Mouse (Mus musculus): ENCODE results near the gene Phf20. TPM values are rescaled to one million over a fixed set of nuclear protein-coding genes. Genes with fewer than 3 reads are reported as not detected.

The Phf20 gene
- polyA plus RNA-seq, 1 experiment from 2014 or later, result 63.8 TPM

DNA sequence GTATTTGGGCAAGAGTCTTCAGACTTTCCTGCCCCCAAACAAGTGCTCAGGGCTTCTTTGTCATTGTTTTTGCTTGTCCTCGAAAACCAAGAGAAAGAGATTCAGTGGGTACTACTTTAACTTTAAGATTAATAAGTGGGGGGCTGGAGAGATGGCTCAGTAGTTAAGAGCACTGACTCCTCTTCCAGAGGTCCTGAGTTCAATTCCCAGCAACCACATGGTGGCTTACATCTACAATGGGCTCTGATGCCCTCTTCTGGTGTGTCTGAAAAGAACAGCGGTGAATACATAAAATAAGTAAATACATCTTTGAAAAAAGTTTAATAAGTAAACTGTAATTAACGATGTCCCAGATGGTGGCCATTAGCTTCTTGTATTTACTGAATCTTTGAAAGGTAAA is 116.9 kb downstream of the Phf20 start:
- no peaks in the 10 kb centered on the region for H3K27me3 ChIP-seq (ENCODE audit: insufficient read depth, low read length)
- no peaks in the 10 kb centered on the region for H3K36me3 ChIP-seq (ENCODE audit: insufficient read depth, low read length)
- ATAC-seq (replicated peaks; ENCODE audit: low FRiP score, low read depth) (no peak), DNase-seq (ENCODE audit: low spot score) (no peak)
- peak overlapping the region; percentile 75 for H3K4me2 ChIP-seq (ENCODE audit: low read length)
- WGBS, result 49% methylated on average over 3 of the region's 3 CpGs
- TF ChIP-seq CTCF (IDR thresholded peaks at IDR 0.05; ENCODE audit: low read depth), result peak; percentile 38; the same call in 1 of the 2 replicates
- H3K9ac ChIP-seq (ENCODE audit: low read depth, low read length), result no peak overlapping the region; the same call in 1 of the 2 replicates
- peak overlapping the region; percentile 81 for H3K4me3 ChIP-seq (replicated peaks; ENCODE audit: low read depth, low read length)
- no peaks in the 10 kb centered on the region for H3K4me1 ChIP-seq (replicated peaks; ENCODE audit: insufficient read depth, low read length)
- H3K27ac ChIP-seq, result peak overlapping the region; percentile 99; the same call in 1 of the 2 replicates
- no peaks in the 10 kb centered on the region for H3K9me3 ChIP-seq (replicated peaks; ENCODE audit: low read length)

DNA sequence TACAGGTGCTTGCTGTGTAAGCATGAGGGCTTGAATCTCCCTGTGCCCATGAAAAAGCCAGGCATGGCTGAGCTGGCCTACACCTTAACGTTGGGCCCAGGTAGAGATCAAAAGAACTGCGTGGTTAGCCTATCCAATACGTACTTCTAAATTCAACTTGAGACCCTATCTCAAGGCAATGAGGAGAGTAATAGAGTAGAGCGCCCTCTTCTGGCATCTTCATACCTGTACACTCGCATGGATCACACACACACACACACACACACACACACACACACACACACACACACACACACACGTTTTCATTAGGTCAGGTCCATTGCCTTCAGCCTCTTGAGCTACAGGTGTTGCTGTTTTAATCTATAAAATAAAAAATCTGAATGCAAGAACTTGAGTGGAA is 118.5 kb downstream of the Phf20 start:
- H3K27ac ChIP-seq, result no peak overlapping the region
- H3K27me3 ChIP-seq (ENCODE audit: insufficient read depth, low read length), result no peaks in the 10 kb centered on the region
- no peak overlapping the region for H3K9ac ChIP-seq (ENCODE audit: low read depth, low read length)
- DNase-seq (ENCODE audit: low spot score) (no peak), ATAC-seq (replicated peaks; ENCODE audit: low FRiP score, low read depth) (no peak)
- H3K9me3 ChIP-seq (replicated peaks; ENCODE audit: low read length), result no peaks in the 10 kb centered on the region
- H3K4me2 ChIP-seq (ENCODE audit: low read length), result no peak overlapping the region
- no peak for TF ChIP-seq CTCF (IDR thresholded peaks at IDR 0.05; ENCODE audit: low read depth)
- WGBS, result 94% methylated on average over 6 of the region's 6 CpGs
- H3K36me3 ChIP-seq (ENCODE audit: insufficient read depth, low read length), result no peaks in the 10 kb centered on the region
- no peaks in the 10 kb centered on the region for H3K4me1 ChIP-seq (replicated peaks; ENCODE audit: insufficient read depth, low read length)
- H3K4me3 ChIP-seq (replicated peaks; ENCODE audit: low read depth, low read length), result no peak overlapping the region

DNA sequence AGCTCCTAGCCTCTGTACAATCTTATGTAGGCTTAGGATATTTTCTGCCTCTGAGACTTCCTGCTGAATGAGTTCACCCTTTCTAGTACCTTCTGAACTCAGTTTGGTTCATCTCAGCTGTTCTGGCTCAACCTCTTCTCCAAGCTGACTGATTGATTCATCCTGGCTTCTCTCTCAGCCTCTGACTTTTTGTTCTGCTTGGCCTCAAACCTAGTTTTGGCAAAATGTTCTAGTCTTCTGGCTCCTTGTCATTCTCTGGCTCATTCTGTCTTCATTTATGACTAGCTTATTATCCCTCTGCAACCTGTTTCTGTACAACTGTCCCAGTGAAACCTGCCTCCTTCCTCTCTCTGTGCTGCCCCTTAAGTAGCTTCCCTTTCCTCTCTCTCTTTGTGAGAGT is 122.2 kb downstream of the Phf20 start:
- Histone ChIP-seq H3K36me3 (ENCODE audit: insufficient read depth, low read length) (no peaks in the 10 kb centered on the region), H3K4me2 (ENCODE audit: low read length) (no peak overlapping the region), H3K27ac (no peak overlapping the region), H3K27me3 (ENCODE audit: insufficient read depth, low read length) (no peaks in the 10 kb centered on the region), H3K4me3 (replicated peaks; ENCODE audit: low read depth, low read length) (no peak overlapping the region), H3K9ac (ENCODE audit: low read depth, low read length) (no peak overlapping the region), H3K9me3 (replicated peaks; ENCODE audit: low read length) (no peaks in the 10 kb centered on the region), H3K4me1 (replicated peaks; ENCODE audit: insufficient read depth, low read length) (no peaks in the 10 kb centered on the region)
- ATAC-seq (replicated peaks; ENCODE audit: low FRiP score, low read depth) (no peak), DNase-seq (ENCODE audit: low spot score) (no peak)
- no peak for TF ChIP-seq CTCF (IDR thresholded peaks at IDR 0.05; ENCODE audit: low read depth)

DNA sequence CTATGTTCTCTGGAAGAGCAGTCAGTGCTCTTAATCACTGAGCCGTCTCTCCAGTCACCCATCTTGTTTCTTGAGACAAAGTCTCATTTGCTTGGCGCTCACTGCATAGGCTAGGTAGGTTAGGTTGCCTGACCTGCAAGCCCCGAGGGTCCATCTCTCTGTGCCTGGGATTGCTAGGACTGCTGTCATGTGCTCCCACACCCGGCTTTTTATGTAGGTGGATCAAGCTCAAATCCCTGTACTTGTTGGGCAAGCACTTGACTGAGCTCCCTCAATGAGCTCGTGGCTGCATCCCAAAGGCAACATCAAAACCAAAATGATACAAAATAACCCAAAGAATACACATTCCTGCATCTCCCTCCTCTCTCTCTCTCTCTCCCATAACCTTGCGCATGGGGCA is 125.3 kb downstream of the Phf20 start:
- ATAC-seq (replicated peaks; ENCODE audit: low FRiP score, low read depth) (no peak), DNase-seq (ENCODE audit: low spot score) (no peak)
- TF ChIP-seq CTCF (IDR thresholded peaks at IDR 0.05; ENCODE audit: low read depth), result no peak
- Histone ChIP-seq H3K9ac (ENCODE audit: low read depth, low read length) (no peak overlapping the region), H3K27ac (no peak overlapping the region), H3K4me2 (ENCODE audit: low read length) (no peak overlapping the region), H3K9me3 (replicated peaks; ENCODE audit: low read length) (no peaks in the 10 kb centered on the region), H3K4me3 (replicated peaks; ENCODE audit: low read depth, low read length) (no peak overlapping the region), H3K4me1 (replicated peaks; ENCODE audit: insufficient read depth, low read length) (peaks cover 8% of the 10 kb centered on the region; the same call in 1 of the 2 replicates), H3K36me3 (ENCODE audit: insufficient read depth, low read length) (no peaks in the 10 kb centered on the region), H3K27me3 (ENCODE audit: insufficient read depth, low read length) (no peaks in the 10 kb centered on the region)
- 91% methylated on average over 6 of the region's 6 CpGs for WGBS

DNA sequence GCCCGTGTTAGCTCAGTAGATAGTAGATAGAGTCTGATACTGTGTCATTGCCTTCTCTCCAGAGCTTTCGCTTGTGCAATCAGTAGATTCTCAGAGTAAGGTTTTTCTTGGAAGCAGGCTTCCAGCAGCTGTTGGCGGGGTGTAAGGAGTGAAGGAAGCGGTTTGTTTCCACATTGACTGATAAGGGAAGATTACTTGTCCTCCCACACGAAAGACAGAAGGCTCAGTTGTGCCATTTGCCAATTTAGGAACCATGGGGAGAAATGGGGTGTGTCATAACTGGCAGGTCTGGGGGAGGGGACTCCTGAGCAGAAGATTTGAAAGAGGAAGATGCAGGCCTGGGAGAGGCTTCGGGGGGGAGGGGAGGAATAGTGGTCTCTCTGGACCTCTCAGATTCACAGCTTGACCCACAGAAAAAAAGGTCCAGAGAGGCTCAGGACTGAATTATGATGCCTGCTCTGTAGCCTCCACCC is 127.9 kb downstream of the Phf20 start:
- peak overlapping the region; percentile 21; the same call in 1 of the 2 replicates for H3K4me2 ChIP-seq (ENCODE audit: low read length)
- peak; percentile 21; the same call in 1 of the 2 replicates for ATAC-seq (replicated peaks; ENCODE audit: low FRiP score, low read depth)

DNA sequence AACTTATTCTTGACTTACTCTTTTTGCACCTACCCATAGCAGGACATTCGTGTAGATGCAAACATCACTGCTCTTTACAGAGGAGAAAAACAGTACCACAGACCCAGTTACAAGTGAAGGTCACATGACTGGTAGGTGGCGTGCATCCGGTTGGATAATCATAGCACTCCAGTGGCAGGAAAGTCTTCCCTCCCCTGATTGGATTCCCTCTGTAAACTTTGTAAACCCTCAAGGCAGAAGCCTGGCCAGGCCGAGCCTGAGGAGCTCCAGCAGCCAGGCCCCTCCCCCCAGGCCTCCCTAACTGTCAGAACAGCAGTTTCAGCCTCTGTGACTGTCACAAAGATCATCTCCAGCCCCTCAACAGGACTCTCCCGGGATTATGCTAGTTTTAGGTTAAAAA is 128.4 kb downstream of the Phf20 start:
- TF ChIP-seq CTCF (IDR thresholded peaks at IDR 0.05; ENCODE audit: low read depth), result no peak
- Histone ChIP-seq H3K27me3 (ENCODE audit: insufficient read depth, low read length) (no peaks in the 10 kb centered on the region), H3K4me3 (replicated peaks; ENCODE audit: low read depth, low read length) (no peak overlapping the region), H3K9me3 (replicated peaks; ENCODE audit: low read length) (no peaks in the 10 kb centered on the region), H3K27ac (peak overlapping the region; percentile 38), H3K4me2 (ENCODE audit: low read length) (peak overlapping the region; percentile 21; the same call in 1 of the 2 replicates), H3K36me3 (ENCODE audit: insufficient read depth, low read length) (no peaks in the 10 kb centered on the region), H3K9ac (ENCODE audit: low read depth, low read length) (no peak overlapping the region), H3K4me1 (replicated peaks; ENCODE audit: insufficient read depth, low read length) (peaks cover 8% of the 10 kb centered on the region; the same call in 1 of the 2 replicates)
- 5% methylated on average over 5 of the region's 5 CpGs for WGBS
- DNase-seq (ENCODE audit: low spot score) (peak; percentile 66), ATAC-seq (replicated peaks; ENCODE audit: low FRiP score, low read depth) (0 out of 2 replicates have a peak, but pooled peaks have one; percentile 49)

More for the DNA sequence above, 127.9 kb downstream of the Phf20 start:
- H3K9ac ChIP-seq (ENCODE audit: low read depth, low read length), result no peak overlapping the region
- TF ChIP-seq CTCF (IDR thresholded peaks at IDR 0.05; ENCODE audit: low read depth), result no peak
- no peaks in the 10 kb centered on the region for H3K27me3 ChIP-seq (ENCODE audit: insufficient read depth, low read length)
- 20% methylated on average over 6 of the region's 6 CpGs for WGBS
- peak overlapping the region; percentile 38 for H3K27ac ChIP-seq
- no peaks in the 10 kb centered on the region for H3K9me3 ChIP-seq (replicated peaks; ENCODE audit: low read length)
- H3K36me3 ChIP-seq (ENCODE audit: insufficient read depth, low read length), result no peaks in the 10 kb centered on the region
- peak; percentile 73 for DNase-seq (ENCODE audit: low spot score)
- H3K4me1 ChIP-seq (replicated peaks; ENCODE audit: insufficient read depth, low read length), result peaks cover 8% of the 10 kb centered on the region; the same call in 1 of the 2 replicates
- H3K4me3 ChIP-seq (replicated peaks; ENCODE audit: low read depth, low read length), result no peak overlapping the region

DNA sequence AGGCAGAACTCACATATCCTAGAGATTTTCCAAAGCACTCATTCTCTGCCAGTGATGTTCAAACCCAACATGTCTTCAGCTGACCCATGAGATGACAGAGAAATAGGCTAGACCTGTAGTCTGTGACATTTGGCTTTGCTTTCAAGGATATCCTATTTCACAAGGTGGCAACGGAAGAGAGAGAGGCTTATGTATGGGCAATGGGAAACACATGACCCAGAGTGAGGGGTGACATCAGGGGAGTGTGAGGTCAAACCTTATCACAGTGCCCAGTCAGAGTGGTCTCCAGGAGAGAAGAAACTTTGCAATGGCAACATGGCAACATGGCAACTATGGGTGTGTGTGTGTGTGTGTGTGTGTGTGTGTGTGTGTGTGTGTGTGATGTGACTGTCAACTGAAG is 134.4 kb downstream of the Phf20 start:
- no peaks in the 10 kb centered on the region for H3K36me3 ChIP-seq (ENCODE audit: insufficient read depth, low read length)
- ATAC-seq (replicated peaks; ENCODE audit: low FRiP score, low read depth), result no peak
- H3K27ac ChIP-seq, result no peak overlapping the region
- no peak overlapping the region for H3K4me3 ChIP-seq (replicated peaks; ENCODE audit: low read depth, low read length)
- H3K27me3 ChIP-seq (ENCODE audit: insufficient read depth, low read length), result no peaks in the 10 kb centered on the region
- H3K4me2 ChIP-seq (ENCODE audit: low read length), result no peak overlapping the region
- DNase-seq (ENCODE audit: low spot score), result no peak
- 59% methylated on average over 1 of the region's 1 CpGs for WGBS
- no peak overlapping the region for H3K9ac ChIP-seq (ENCODE audit: low read depth, low read length)
- no peaks in the 10 kb centered on the region for H3K4me1 ChIP-seq (replicated peaks; ENCODE audit: insufficient read depth, low read length)
- no peaks in the 10 kb centered on the region for H3K9me3 ChIP-seq (replicated peaks; ENCODE audit: low read length)
- TF ChIP-seq CTCF (IDR thresholded peaks at IDR 0.05; ENCODE audit: low read depth), result no peak

Measured in kidney, postnatal 0 days (tissue).